Mouse (Mus musculus): ENCODE measurements around the gene Sf3b1.
"Not testable (repeated sequence)": the region's sequence is repeated elsewhere in the genome, so short reads cannot be mapped to it uniquely, and the experiment has no call there.

The Sf3b1 gene

GRCm38 (mm10) chr1:55027253-55027801 is at the start of gene Sf3b1:
Gene Sf3b1 (minus strand): TSS chr1:55027481.
- DNase-seq (ENCODE audit: low spot score): peak; percentile 91

- no peak for DNase-seq (ENCODE audit: low spot score)
Measured at GRCm38 (mm10) chr1:55076395-55076743, 49.1 kb upstream of the Sf3b1 start.

DNA sequence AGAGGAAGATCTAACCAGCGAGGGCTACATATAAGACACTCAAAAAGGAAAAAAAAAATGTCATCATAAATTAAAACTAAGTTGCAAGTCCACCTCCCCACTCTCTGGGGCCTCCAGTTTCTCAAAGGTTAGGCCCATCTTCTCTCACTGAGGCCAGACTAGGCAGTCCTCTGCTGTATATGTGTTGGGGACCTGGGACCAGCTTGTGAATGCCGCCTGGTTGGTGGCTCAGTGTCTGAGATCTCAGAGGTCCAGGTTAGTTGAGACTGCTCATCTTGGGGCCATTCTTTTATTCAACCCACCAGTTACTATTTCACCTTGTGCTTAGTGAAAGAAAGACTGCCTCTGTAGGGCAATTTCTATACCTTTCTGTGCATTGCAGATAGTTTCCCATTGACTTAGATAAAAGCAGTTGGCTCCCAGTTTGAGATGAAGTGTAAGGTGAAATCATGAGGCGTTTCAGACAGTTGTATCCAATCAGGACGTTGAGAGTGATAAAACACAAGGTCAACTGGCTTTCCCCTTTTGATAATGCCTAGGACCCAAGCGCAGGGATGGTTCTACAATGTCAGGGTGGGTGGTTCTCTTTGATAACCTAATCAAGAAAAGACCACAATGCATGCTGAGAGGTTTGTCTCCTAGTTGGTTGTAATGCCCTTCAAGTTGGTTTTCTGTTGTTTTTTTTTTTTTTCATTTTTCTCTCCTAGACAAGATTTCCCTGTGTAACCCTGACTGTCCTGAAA is 48.5 kb upstream of the Sf3b1 start:
- no peak for DNase-seq (ENCODE audit: low spot score)

DNA sequence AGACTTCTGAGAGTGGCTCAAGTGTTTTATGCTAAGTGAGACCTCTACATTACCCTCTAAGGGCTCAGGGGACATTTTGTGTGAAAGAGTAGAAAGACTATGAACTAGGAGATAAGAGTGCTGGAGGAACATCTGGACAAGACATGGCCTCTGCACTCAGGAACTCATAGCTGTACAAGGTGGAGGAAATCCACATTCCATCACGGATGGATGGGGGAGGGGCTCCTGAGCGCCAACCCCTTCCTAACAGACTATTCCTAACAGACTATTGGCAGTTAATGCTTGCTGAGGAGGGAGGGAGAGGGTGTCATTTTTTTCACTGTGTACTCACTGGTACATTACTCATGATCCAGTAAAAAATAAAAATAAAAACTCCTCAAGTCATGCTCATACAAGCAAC is 47.5 kb upstream of the Sf3b1 start:
- DNase-seq (ENCODE audit: low spot score): no peak

DNA sequence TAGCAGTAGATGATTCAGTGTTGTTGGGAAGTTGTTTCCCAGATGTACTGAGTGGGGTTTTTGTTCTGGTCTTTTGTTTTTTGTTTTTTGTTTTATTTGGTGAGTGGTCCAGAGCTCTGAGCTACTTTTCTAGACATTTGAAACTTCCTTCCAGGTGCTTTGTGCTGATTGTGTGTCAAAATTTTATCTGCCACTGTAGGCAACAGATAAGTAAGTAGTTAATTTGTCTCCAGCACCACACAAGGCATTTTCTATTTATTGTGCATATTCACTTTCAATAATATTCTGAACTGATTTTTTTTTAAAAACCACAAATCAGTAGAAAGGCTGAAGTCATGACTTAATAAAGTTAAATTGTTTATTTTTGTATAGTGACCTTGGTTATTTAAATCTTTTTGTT is 45.0 kb upstream of the Sf3b1 start:
- DNase-seq (ENCODE audit: low spot score): not testable (repeated sequence)

DNA sequence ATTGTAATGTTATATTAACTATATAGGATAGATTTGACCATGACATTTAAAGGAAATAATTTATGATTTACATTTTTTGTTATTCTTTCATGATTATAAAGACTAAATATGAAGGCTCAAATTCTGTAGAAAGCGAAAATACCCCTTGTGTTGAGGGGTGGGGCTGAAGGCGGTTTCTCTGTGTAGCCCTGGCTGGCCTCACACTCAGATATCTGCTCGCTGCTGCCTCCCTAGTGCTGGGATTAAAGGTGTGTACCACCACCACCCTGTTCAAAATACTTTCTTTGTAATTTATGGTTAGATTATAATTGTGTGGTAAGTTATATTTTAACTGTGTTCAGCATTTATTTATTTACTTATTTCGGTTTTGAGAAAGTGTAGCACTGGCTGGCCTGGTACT is 34.5 kb upstream of the Sf3b1 start:
- no peak for DNase-seq (ENCODE audit: low spot score)

DNA sequence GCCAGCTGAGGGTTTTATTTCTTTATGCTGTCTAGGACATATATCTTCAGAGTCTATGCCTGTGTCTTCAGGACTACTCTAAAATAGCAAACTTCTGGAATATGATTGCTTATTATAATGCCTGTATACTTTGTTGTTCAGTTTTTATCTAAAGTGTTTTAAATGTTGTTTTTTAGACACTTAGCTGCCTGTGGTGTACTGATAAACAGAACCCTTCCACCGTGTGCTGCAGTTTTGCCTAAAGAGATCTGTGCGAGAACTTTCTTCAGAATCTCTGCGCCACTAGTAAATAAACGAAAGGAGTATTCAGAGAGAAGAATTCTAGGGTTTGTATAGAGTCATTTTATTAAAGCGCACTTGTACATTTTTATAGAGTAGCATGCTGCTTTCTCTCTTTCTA is 33.8 kb upstream of the Sf3b1 start:
- DNase-seq (ENCODE audit: low spot score): no peak

DNA sequence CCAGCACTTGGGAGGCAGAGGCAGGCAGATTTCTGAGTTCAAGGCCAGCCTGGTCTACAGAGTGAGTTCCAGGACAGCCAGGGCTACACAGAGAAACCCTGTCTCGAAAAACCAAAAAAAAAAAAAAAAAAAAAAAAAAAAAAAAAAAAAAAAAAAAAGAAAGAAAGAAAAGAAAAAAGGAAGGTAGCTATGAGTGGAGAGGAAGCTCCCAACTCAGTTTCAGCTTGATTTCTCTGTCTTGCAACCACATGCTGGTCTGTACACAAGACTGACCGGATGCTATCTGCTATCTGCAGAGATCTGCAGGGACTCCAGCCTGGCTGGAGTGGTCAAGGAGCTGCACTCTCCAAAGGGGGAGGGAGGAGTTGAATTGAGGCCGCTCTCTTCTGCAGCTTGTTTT is 31.1 kb upstream of the Sf3b1 start:
- not testable (repeated sequence) for DNase-seq (ENCODE audit: low spot score)

GRCm38 (mm10) chr1:55055322-55056115 is 28.2 kb upstream of the Sf3b1 start:
- no peak for DNase-seq (ENCODE audit: low spot score)

DNA sequence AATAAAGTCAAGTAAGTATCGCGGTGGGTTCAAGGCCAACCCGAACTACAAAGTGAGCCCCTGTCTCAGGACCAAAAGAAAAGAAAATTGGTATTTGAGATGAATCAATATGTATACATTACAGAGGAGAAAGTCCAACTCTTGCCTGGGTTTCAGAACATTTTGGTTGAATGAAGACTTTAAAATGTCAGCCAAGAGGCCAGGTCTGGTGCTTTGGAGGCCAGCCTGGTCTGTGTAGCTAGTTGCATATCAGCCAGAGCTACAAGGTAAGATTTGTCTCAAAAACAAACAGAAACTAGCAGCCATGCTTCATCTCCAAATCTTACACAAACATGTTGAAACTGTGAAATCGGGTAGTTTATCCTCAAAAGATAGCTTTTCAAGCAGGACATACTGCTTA is 26.3 kb upstream of the Sf3b1 start:
- no peak for DNase-seq (ENCODE audit: low spot score)

GRCm38 (mm10) chr1:55053005-55053404 is 25.7 kb upstream of the Sf3b1 start:
- DNase-seq (ENCODE audit: low spot score): peak; percentile 82

GRCm38 (mm10) chr1:55052355-55052953 is 25.2 kb upstream of the Sf3b1 start, which contains the start of gene Coq10b:
Gene Coq10b (plus strand): TSS chr1:55052770.
- peak; percentile 97 for DNase-seq (ENCODE audit: low spot score)

GRCm38 (mm10) chr1:55051671-55052070 is 24.4 kb upstream of the Sf3b1 start:
- DNase-seq (ENCODE audit: low spot score): no peak

GRCm38 (mm10) chr1:55048841-55049587 is 21.7 kb upstream of the Sf3b1 start:
- no peak for DNase-seq (ENCODE audit: low spot score)

DNA sequence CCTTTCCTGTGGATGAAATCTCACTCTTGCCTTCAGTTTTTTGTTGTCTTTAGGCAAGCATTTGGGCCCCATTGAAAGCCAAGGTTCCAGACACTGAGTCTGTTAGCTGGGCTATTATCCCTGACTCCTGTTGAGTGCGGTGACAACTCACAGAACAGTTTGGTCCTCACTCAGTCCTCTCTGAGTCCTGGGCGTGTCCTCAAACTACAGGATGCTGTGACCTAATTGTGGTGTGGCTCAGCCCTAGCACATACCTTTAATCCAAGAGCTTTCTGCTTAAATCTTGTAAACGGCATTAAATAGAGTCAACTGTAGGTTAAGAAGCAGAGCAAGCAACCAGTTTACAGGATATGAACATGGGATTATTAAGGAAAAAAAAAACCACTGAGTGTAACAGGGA is 15.9 kb upstream of the Sf3b1 start:
- DNase-seq (ENCODE audit: low spot score): no peak

DNA sequence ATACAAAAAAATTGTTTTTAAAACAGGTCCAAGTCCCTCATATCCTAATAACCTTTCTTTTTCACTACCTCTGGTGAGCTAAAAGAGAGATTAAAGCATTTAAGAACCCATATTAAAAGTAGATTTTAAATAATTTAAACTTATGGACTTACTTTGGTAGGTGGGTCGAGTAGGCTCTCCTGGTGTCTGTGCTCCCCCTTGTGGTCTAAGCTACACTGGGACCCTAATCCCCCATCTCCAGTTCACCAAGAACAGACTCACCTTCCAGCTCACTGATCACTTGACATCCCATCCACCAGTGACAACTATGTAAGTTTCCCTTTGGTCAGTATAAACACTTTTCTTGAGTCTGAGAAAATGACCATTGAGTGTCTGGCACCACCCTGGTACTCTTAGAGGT is 15.0 kb upstream of the Sf3b1 start:
- no peak for DNase-seq (ENCODE audit: low spot score)

- DNase-seq (ENCODE audit: low spot score): no peak
Measured at GRCm38 (mm10) chr1:55041691-55042090, 14.4 kb upstream of the Sf3b1 start.

DNA sequence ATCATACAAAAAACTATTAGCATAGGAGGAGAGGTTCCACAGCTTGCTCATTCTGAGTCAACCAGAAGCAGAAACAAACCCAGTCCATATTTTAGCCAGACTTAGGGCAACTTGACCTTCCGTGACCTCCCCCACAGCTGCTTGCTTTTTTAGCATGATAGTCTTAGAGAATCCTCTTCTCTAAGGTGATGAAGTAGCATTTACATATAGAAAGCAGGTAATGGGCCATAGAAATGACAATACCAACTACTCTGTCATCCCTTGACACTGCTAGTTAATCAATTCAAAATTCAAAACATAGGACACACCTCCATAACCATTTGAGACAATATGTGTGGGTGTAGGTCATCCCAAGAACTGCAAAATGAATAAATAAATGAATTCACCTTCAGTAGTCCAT is 12.7 kb upstream of the Sf3b1 start:
- no peak for DNase-seq (ENCODE audit: low spot score)

- DNase-seq (ENCODE audit: low spot score): no peak
Measured at GRCm38 (mm10) chr1:55031026-55031779, 3.9 kb upstream of the Sf3b1 start.

- no peak for DNase-seq (ENCODE audit: low spot score)
Measured at GRCm38 (mm10) chr1:55029446-55029845, 2.2 kb upstream of the Sf3b1 start.

DNA sequence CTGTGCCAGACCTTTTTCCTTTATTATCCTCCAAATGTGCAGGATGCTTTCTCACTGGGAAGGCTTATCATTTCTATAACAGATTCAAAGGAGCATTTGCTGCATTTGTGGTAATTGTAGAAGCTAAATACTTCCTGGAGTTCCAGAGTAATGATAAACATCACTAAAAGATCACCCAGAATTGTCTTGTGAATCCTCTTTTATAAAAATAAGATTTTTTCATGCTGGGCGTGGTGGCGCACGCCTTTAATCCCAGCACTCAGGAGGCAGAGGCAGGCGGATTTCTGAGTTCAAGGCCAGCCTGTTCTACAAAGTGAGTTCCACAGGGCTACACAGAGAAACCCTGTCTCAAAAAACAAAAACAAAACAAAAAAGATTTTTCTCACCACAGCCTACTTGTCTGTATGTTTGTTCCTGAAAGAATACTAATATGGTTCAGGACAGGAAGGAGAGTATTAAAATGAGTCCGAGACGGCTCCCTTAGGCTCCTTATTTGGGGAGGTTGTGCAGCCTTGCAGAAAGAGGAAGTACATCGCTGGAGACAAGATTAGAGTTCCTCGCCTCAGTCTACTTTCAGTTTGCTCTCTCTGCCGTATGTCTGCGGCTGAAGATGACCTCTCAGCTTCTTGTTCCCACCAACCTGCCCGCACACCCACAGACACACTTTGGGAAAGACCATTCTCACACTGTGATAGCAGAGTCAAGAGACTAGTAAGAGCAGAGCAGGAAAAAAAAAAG is 1.4 kb upstream of the Sf3b1 start:
- DNase-seq (ENCODE audit: low spot score): no peak

Measured in urinary bladder, postnatal 25 days (tissue).